Mouse (Mus musculus) liver, embryonic 14.5 days (tissue): Measurements from ENCODE around the gene Rab28.

Source experiments
- CTCF ChIP-seq: IDR thresholded peaks from 2 replicates; pipeline ENCODE4 v1.5.1; 2016; ENCODE audit warnings: antibody characterized with exemption, low read depth, control low read depth
- EP300 ChIP-seq: IDR thresholded peaks from 2 replicates; pipeline ENCODE4 v1.6.1; 2016; ENCODE audit warnings: antibody characterized with exemption, low read depth

- TF ChIP-seq CTCF (no peak), EP300 (no peak)
These were observed 48.4 kb upstream of the Rab28 start for GRCm38 (mm10) chr5:41756396-41756795.
